Mouse (Mus musculus): ENCODE measurements around the gene Ccdc36. TPM values are rescaled to one million over a fixed set of nuclear protein-coding genes. Genes with fewer than 3 reads are reported as not detected.
A peak's percentile ranks its signal among the peaks of the same experiment; 100 is the strongest.

The Ccdc36 gene
- 1.6 and 2.0 TPM in 2 replicates for polyA plus RNA-seq (2015; fragmentation: Nextera tagmentation; extraction: Ambion mirVana)

GRCm38 (mm10) chr9:108428384-108428783 is at the start of gene Ccdc36:
Ccdc36 (minus strand) TSS chr9:108428484.
- no peak within 1 kb of the TSS for H3K9ac ChIP-seq
- H3K36me3 ChIP-seq: no peaks in the 10 kb centered on the region
- peaks cover 4% of the 10 kb centered on the region; the same call in 1 of the 2 replicates for H3K4me1 ChIP-seq
- no peak within 1 kb of the TSS for H3K4me2 ChIP-seq (replicated peaks)
- no peak within 1 kb of the TSS for H3K4me3 ChIP-seq
- no peaks in the 10 kb centered on the region for H3K9me3 ChIP-seq
- H3K27ac ChIP-seq: no peak within 1 kb of the TSS
- no peaks in the 10 kb centered on the region for H3K27me3 ChIP-seq
- no peak for ATAC-seq (ENCODE audit: low FRiP score, low read depth)

DNA sequence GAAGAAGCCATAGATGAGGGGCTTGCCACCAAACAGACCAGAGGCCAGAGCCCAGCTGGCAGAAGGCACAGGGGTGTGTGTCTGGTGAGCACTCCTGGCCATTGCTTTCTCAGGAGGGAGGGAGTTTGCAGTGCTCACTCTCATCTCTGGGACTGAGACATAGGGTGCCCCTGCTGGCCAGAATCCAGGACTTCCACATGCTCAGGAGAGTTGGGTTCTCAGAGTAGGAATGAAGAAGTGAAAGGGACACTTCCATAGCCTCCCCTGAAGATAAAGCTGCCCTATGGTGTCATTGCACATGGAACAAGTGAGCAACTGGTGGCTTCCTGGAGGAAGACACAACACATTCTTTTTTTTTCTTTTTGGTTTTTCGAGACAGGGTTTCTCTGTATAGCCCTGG is 46.2 kb upstream of the Ccdc36 start:
- Histone ChIP-seq H3K4me1 (peaks cover 7% of the 10 kb centered on the region), H3K4me2 (replicated peaks) (no peak overlapping the region), H3K27ac (no peak overlapping the region), H3K27me3 (no peaks in the 10 kb centered on the region), H3K36me3 (no peaks in the 10 kb centered on the region), H3K9me3 (no peaks in the 10 kb centered on the region), H3K9ac (no peak overlapping the region), H3K4me3 (no peak overlapping the region)
- WGBS: 43% methylated on average over 1 of the region's 1 CpGs
- ATAC-seq (ENCODE audit: low FRiP score, low read depth): no peak

- ATAC-seq (ENCODE audit: low FRiP score, low read depth): no peak
- peaks cover 31% of the 10 kb centered on the region for H3K36me3 ChIP-seq
- no peak overlapping the region for H3K4me2 ChIP-seq (replicated peaks)
- H3K9ac ChIP-seq: no peak overlapping the region
- H3K27me3 ChIP-seq: no peaks in the 10 kb centered on the region
- WGBS: 76% methylated on average over 4 of the region's 4 CpGs
- H3K4me3 ChIP-seq: no peak overlapping the region
- no peak overlapping the region for H3K27ac ChIP-seq
- H3K4me1 ChIP-seq: no peaks in the 10 kb centered on the region
- 0 out of 2 replicates have a peak, but pooled peaks cover 5% of the 10 kb centered on the region for H3K9me3 ChIP-seq
Measured at GRCm38 (mm10) chr9:108469845-108470244, 41.6 kb upstream of the Ccdc36 start.

GRCm38 (mm10) chr9:108469430-108469829 is 41.1 kb upstream of the Ccdc36 start:
- no peaks in the 10 kb centered on the region for H3K27me3 ChIP-seq
- H3K4me1 ChIP-seq: no peaks in the 10 kb centered on the region
- H3K4me2 ChIP-seq (replicated peaks): no peak overlapping the region
- H3K4me3 ChIP-seq: no peak overlapping the region
- H3K27ac ChIP-seq: no peak overlapping the region
- WGBS: 68% methylated on average over 5 of the region's 5 CpGs
- H3K36me3 ChIP-seq: peaks cover 35% of the 10 kb centered on the region
- 0 out of 2 replicates have a peak, but pooled peaks cover 5% of the 10 kb centered on the region for H3K9me3 ChIP-seq
- H3K9ac ChIP-seq: no peak overlapping the region
- ATAC-seq (ENCODE audit: low FRiP score, low read depth): no peak

DNA sequence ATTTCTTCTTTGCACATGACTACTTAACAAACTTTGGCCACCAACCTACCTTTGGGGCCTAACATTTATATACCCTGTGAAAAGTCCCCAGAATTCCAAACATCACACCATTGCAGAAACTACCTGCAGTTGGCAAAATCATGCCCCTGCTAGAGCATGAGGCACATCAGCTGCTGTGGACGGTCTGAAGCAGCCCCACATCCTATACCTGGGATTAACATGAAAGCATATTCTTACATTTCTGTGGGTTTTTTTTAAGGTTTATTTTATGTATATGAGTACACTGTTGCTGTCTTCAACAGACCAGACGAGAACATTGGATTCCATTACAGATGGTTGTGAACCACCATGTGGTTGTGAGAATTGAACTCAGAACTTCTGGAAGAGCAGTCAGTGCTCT is 37.9 kb upstream of the Ccdc36 start:
- Histone ChIP-seq H3K27ac (no peak overlapping the region), H3K4me3 (no peak overlapping the region), H3K9ac (no peak overlapping the region), H3K27me3 (no peaks in the 10 kb centered on the region), H3K36me3 (peaks cover 55% of the 10 kb centered on the region), H3K4me1 (peaks cover 10% of the 10 kb centered on the region), H3K4me2 (replicated peaks) (no peak overlapping the region), H3K9me3 (0 out of 2 replicates have a peak, but pooled peaks cover 5% of the 10 kb centered on the region)
- WGBS: 89% methylated on average over 2 of the region's 2 CpGs
- ATAC-seq (ENCODE audit: low FRiP score, low read depth): no peak

DNA sequence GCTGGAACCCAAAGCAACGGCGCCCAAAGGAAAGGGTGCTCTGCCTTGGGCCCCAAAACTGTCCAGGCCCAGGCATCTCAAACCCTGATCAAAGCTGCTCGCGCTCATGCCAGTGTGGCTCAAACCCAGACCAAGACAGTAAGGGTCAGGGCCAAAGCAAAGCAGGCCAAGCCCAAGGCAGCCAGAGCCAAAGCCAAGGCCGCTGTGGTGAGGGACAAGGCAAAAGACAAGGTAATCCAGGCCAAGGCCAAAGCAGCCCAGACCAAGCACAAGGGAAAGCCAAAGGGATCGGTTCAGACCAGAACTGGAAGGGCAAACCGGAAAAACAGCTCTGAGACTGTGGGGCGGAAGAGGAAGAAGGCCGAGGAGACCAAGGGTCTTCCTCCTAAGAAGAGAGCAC is 35.4 kb upstream of the Ccdc36 start:
- Histone ChIP-seq H3K27ac (no peak overlapping the region), H3K4me3 (no peak overlapping the region), H3K4me1 (peaks cover 11% of the 10 kb centered on the region), H3K9ac (no peak overlapping the region), H3K27me3 (no peaks in the 10 kb centered on the region), H3K9me3 (0 out of 2 replicates have a peak, but pooled peaks cover 5% of the 10 kb centered on the region), H3K36me3 (peaks cover 55% of the 10 kb centered on the region), H3K4me2 (replicated peaks) (no peak overlapping the region)
- no peak for ATAC-seq (ENCODE audit: low FRiP score, low read depth)
- WGBS: 96% methylated on average over 9 of the region's 9 CpGs

GRCm38 (mm10) chr9:108462192-108462591 is 33.9 kb upstream of the Ccdc36 start:
- H3K4me2 ChIP-seq (replicated peaks): no peak overlapping the region
- 87% methylated on average over 10 of the region's 10 CpGs for WGBS
- H3K4me3 ChIP-seq: no peak overlapping the region
- ATAC-seq (ENCODE audit: low FRiP score, low read depth): no peak
- H3K9ac ChIP-seq: no peak overlapping the region; the same call in 1 of the 2 replicates
- H3K4me1 ChIP-seq: peaks cover 11% of the 10 kb centered on the region
- H3K27ac ChIP-seq: no peak overlapping the region
- peaks cover 48% of the 10 kb centered on the region for H3K36me3 ChIP-seq
- H3K9me3 ChIP-seq: no peaks in the 10 kb centered on the region
- H3K27me3 ChIP-seq: no peaks in the 10 kb centered on the region

DNA sequence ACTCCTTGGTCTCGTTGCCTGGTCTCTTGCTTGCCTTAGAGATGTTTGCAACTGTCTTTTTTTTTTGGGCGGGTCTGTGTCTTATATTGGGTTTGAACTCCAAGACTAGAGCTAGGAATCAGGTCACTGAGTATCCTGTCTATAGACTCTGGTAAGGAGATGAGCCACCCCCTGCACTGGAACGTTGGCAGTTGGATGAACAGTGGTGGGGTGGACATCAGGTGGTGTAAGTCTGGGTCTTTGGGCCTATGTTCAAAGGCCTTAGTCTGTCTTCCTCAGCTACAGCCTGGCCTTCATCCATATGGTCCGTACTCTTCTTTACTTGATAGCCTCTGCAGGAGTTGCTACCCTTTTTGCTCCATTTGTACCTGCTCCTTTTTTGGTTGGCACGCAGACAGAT is 33.4 kb upstream of the Ccdc36 start:
- Histone ChIP-seq H3K4me3 (peak overlapping the region; percentile 88), H3K9me3 (no peaks in the 10 kb centered on the region), H3K4me2 (replicated peaks) (peak overlapping the region; percentile 93), H3K27ac (no peak overlapping the region), H3K36me3 (peaks cover 42% of the 10 kb centered on the region), H3K27me3 (no peaks in the 10 kb centered on the region), H3K9ac (peak overlapping the region; percentile 89; the same call in 1 of the 2 replicates), H3K4me1 (peaks cover 11% of the 10 kb centered on the region)
- ATAC-seq (ENCODE audit: low FRiP score, low read depth): no peak
- WGBS: 88% methylated on average over 5 of the region's 5 CpGs

DNA sequence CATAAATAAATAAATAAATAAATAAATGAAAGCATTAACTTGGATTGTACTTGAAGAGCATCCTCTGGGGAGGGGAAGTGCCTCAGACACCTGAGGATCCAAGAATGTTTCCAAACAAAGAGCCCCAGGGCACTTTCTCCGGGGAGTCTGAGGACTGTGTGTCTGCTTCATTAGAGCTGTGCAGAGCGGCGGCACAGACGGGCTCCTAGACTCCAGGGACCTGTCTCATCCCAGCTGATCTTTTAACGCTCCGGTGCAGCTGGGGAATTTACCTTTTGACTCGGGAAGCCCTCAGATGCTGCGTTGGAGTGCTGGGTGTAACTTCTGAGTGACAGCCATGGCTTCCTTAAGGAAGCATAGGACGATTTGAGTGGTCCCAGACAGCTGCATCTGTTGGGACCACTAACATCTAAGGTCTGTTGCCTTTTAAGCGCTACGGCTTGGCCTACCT is 32.9 kb upstream of the Ccdc36 start, which contains the start of gene Klhdc8b:
Klhdc8b (minus strand) TSS at position 401 of the 451 bp plus-strand sequence.
- Histone ChIP-seq H3K36me3 (peaks cover 38% of the 10 kb centered on the region), H3K9ac (peak within 1 kb of the TSS; percentile 89), H3K4me2 (replicated peaks) (peak within 1 kb of the TSS; percentile 93), H3K27me3 (no peaks in the 10 kb centered on the region), H3K27ac (peak within 1 kb of the TSS; percentile 68), H3K9me3 (no peaks in the 10 kb centered on the region), H3K4me3 (peak within 1 kb of the TSS; percentile 88), H3K4me1 (peaks cover 11% of the 10 kb centered on the region)
- WGBS: 24% methylated on average over 11 of the region's 11 CpGs
- ATAC-seq (ENCODE audit: low FRiP score, low read depth): 0 out of 2 replicates have a peak, but pooled peaks have one; percentile 12

- WGBS: under 1% methylated on average over 52 of the region's 52 CpGs
- no peaks in the 10 kb centered on the region for H3K27me3 ChIP-seq
- H3K27ac ChIP-seq: peak within 1 kb of the TSS; percentile 68
- peak within 1 kb of the TSS; percentile 89 for H3K9ac ChIP-seq
- H3K36me3 ChIP-seq: peaks cover 31% of the 10 kb centered on the region
- peaks cover 11% of the 10 kb centered on the region for H3K4me1 ChIP-seq
- peak within 1 kb of the TSS; percentile 93 for H3K4me2 ChIP-seq (replicated peaks)
- H3K4me3 ChIP-seq: peak within 1 kb of the TSS; percentile 88
- H3K9me3 ChIP-seq: no peaks in the 10 kb centered on the region
- ATAC-seq (ENCODE audit: low FRiP score, low read depth): peak; percentile 79
Measured at GRCm38 (mm10) chr9:108460319-108461178, 32.3 kb upstream of the Ccdc36 start, which contains the start of gene Ccdc71. Ccdc71 (plus strand) TSS chr9:108460527.

DNA sequence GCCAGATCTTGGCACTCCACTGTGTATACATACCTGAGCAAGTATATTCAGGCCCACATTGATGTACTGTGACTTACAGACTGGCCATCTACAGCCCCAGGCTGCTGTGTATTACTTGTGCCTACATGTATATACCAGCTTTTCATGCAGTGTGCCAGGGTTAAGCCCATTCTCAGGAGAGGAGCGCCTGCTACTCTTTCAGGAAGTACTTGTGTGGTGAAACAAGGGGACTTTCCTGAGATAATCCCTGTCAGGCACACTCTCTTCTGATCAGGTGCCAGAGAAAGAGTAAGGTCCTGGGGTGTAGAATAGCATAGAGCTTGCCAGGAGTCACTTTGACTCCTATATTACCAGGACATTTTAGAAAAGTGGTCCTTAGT is 31.6 kb upstream of the Ccdc36 start:
- H3K36me3 ChIP-seq: peaks cover 25% of the 10 kb centered on the region
- no peak overlapping the region for H3K27ac ChIP-seq
- H3K27me3 ChIP-seq: no peaks in the 10 kb centered on the region
- ATAC-seq (ENCODE audit: low FRiP score, low read depth): no peak
- peak overlapping the region; percentile 93 for H3K4me2 ChIP-seq (replicated peaks)
- no peaks in the 10 kb centered on the region for H3K9me3 ChIP-seq
- H3K9ac ChIP-seq: no peak overlapping the region
- 96% methylated on average over 1 of the region's 1 CpGs for WGBS
- H3K4me1 ChIP-seq: peaks cover 11% of the 10 kb centered on the region
- H3K4me3 ChIP-seq: peak overlapping the region; percentile 88

- 86% methylated on average over 10 of the region's 10 CpGs for WGBS
Measured at GRCm38 (mm10) chr9:108456953-108457352, 28.7 kb upstream of the Ccdc36 start.

More at GRCm38 (mm10) chr9:108456953-108457352, 28.7 kb upstream of the Ccdc36 start:
- Histone ChIP-seq H3K4me2 (replicated peaks) (no peak overlapping the region), H3K9ac (no peak overlapping the region), H3K27me3 (no peaks in the 10 kb centered on the region), H3K36me3 (no peaks in the 10 kb centered on the region), H3K9me3 (no peaks in the 10 kb centered on the region), H3K4me3 (no peak overlapping the region), H3K27ac (no peak overlapping the region), H3K4me1 (peaks cover 22% of the 10 kb centered on the region)
- no peak for ATAC-seq (ENCODE audit: low FRiP score, low read depth)
